Mouse (Mus musculus) small intestine, adult 2 months (tissue): ENCODE measurements around the gene Banp.

Experiments
- CTCF ChIP-seq: fragments of 200-500 bp; IDR thresholded peaks from 2 replicates; pipeline ENCODE4 v1.5.1; 2012; ENCODE audit warnings: low read depth, mild to moderate bottlenecking, control low read depth, inconsistent platforms, low read length, moderate library complexity, mixed read lengths; ENCODE audit not compliant: insufficient replicate concordance, insufficient read length; ENCODE audit errors: extremely low read depth
- POLR2A ChIP-seq: fragments of 200-500 bp; IDR thresholded peaks from 2 replicates; pipeline ENCODE4 v1.6.1; 2012; ENCODE audit warnings: low read depth, mild to moderate bottlenecking, control low read depth, inconsistent platforms, low read length, moderate library complexity

DNA sequence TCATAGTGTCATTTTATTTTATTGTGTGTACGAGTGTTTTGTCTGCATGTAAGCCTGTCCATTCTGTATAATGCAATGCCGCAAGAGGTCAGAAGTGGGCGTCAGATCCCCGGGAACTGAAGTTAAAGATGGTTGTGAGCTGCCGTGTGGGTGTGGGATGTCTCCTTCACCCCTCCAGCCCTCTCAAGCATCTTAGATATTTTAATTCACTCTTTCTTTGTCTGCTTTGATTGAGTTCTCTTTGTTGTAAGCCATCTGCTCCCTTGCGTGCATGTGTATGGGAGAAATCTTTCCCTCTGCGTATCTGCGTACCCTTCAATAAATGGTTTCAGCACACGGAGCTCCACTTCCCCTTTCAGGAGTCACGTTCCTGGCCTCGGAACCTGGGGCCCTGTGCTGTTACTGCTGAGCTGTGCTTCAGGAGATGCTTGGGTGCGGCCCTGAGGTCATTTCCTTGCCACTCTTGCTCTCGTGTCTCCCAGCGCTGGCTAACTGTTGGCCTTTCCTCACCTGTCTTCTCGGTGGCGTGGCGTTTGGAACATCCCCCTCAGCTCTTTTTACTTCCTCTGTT lies 22.0 kb downstream of the Banp start:
- TF ChIP-seq CTCF (no peak), POLR2A (no peak)
